Mouse (Mus musculus): Measurements from ENCODE around the gene Tns2.

GRCm38 (mm10) chr15:102119831-102120170 lies 19.6 kb downstream of the Tns2 start:
- TF ChIP-seq CTCF (IDR thresholded peaks at IDR 0.05; ENCODE audit: extremely low read depth, insufficient read depth, low read length): no peak
- TF ChIP-seq POLR2A (IDR thresholded peaks at IDR 0.05; ENCODE audit: extremely low read depth, insufficient read depth, low read length): no peak
